Mouse (Mus musculus) liver, embryonic 11.5 days (tissue): ENCODE measurements around the gene Th. TPM values are rescaled to one million over a fixed set of nuclear protein-coding genes. Genes with fewer than 3 reads are reported as not detected.

ENCODE experiments used
- ATAC-seq: fragments of 200-750 bp; cut with Nextera tagmentation; replicated peaks from 2 replicates; pipeline ENCODE4 v1.8.0; 2017; ENCODE audit warnings: moderate number of reproducible peaks, mild to moderate bottlenecking, moderate TSS enrichment, moderate library complexity; ENCODE audit not compliant: low FRiP score
- DNase-seq: peaks from one replicate; pipeline ENCODE4 v3.0.0-alpha.2; 2017; ENCODE audit warnings: low spot score
- H3K27ac ChIP-seq: fragments of 300-500 bp; sonication (generic); 2 replicates; pipeline ENCODE4 v1.5.1; 2014; ENCODE audit warnings: mild to moderate bottlenecking, low read depth, low read length, control low read depth
- H3K27me3 ChIP-seq: fragments of 300-500 bp; sonication (generic); replicated peaks from 2 replicates; pipeline ENCODE4 v1.6.1; 2014; ENCODE audit warnings: low read length, mixed read lengths; ENCODE audit not compliant: control insufficient read depth, insufficient read depth
- H3K36me3 ChIP-seq: fragments of 300-500 bp; sonication (generic); 2 replicates; pipeline ENCODE4 v1.6.1; 2014; ENCODE audit warnings: mild to moderate bottlenecking, low read length, moderate library complexity, mixed read lengths; ENCODE audit not compliant: control insufficient read depth, insufficient read depth
- H3K4me1 ChIP-seq: fragments of 300-500 bp; sonication (generic); replicated peaks from 2 replicates; pipeline ENCODE4 v1.6.1; 2014; ENCODE audit warnings: low read length, mixed read lengths; ENCODE audit not compliant: control insufficient read depth, insufficient read depth
- H3K4me2 ChIP-seq: fragments of 300-500 bp; sonication (generic); 2 replicates; pipeline ENCODE4 v1.6.1; 2014; ENCODE audit warnings: mild to moderate bottlenecking, control low read depth, moderate library complexity
- H3K4me3 ChIP-seq: fragments of 300-500 bp; sonication (generic); 2 replicates; pipeline ENCODE4 v1.5.1; 2014; ENCODE audit warnings: low read depth, low read length, control low read depth
- H3K9ac ChIP-seq: fragments of 300-500 bp; sonication (generic); 2 replicates; pipeline ENCODE4 v1.6.1; 2014; ENCODE audit warnings: low read depth, low read length, control low read depth
- H3K9me3 ChIP-seq: fragments of 300-500 bp; sonication (generic); 2 replicates; pipeline ENCODE4 v1.6.1; 2016; ENCODE audit warnings: low read length, inconsistent platforms, mixed read lengths; ENCODE audit not compliant: control insufficient read depth
- WGBS: fragments of 180-500 bp; shearing (Covaris S2); extraction: QIAGEN DNeasy Blood & Tissue Kit; methylation state at CpG from one replicate; pipeline ENCODE4 v1.1.7; 2014; 5-methylcytosine and 5-hydroxymethylcytosine counted together
- polyA plus RNA-seq: library from polyadenylated mRNA; unstranded; fragments of >200 nt; fragmentation: Nextera tagmentation; extraction: Ambion mirVana; gene quantifications from 2 replicates; pipeline ENCODE4 v1.2.1, GENCODE M21; 2014

Gene Th
- 0.26 and 0.29 TPM in 2 replicates for polyA plus RNA-seq

- no peaks in the 10 kb centered on the region for H3K4me1 ChIP-seq
- no peak for ATAC-seq
- H3K36me3 ChIP-seq: no peaks in the 10 kb centered on the region
- H3K9me3 ChIP-seq: no peaks in the 10 kb centered on the region
- no peak for DNase-seq
- no peak within 1 kb of the TSS for H3K4me2 ChIP-seq
- H3K9ac ChIP-seq: no peak within 1 kb of the TSS
- no peak within 1 kb of the TSS for H3K27ac ChIP-seq
- H3K27me3 ChIP-seq: no peaks in the 10 kb centered on the region
- WGBS: 70% methylated on average over 3 of the region's 3 CpGs
- no peak within 1 kb of the TSS for H3K4me3 ChIP-seq
These were observed at the start of gene Th for GRCm38 (mm10) chr7:142931028-142931427. Gene Th, minus strand, starts transcription at chr7:142931128.

- Histone ChIP-seq H3K4me1 (peaks cover 12% of the 10 kb centered on the region), H3K27me3 (peaks cover 84% of the 10 kb centered on the region), H3K36me3 (no peaks in the 10 kb centered on the region), H3K27ac (no peak within 1 kb of the TSS; the same call in 1 of the 2 replicates), H3K4me3 (peak within 1 kb of the TSS; percentile 51), H3K9ac (peak within 1 kb of the TSS; percentile 20; the same call in 1 of the 2 replicates), H3K9me3 (no peaks in the 10 kb centered on the region), H3K4me2 (peak within 1 kb of the TSS; percentile 73)
- DNase-seq (peak; percentile 48), ATAC-seq (peak; percentile 34; the same call in 1 of the 2 replicates)
- 2% methylated on average over 50 of the region's 51 CpGs for WGBS
These were observed 38.0 kb upstream of the Th start, which contains the start of gene Ascl2 for GRCm38 (mm10) chr7:142968809-142969511. Gene Ascl2, minus strand, starts transcription at chr7:142969264.

- Histone ChIP-seq H3K4me2 (peak overlapping the region; percentile 73), H3K36me3 (no peaks in the 10 kb centered on the region), H3K27ac (peak overlapping the region; percentile 60), H3K9me3 (no peaks in the 10 kb centered on the region), H3K27me3 (peaks cover 86% of the 10 kb centered on the region), H3K4me3 (peak overlapping the region; percentile 51), H3K4me1 (peaks cover 12% of the 10 kb centered on the region), H3K9ac (peak overlapping the region; percentile 20; the same call in 1 of the 2 replicates)
- ATAC-seq (peak; percentile 46), DNase-seq (peak; percentile 60)
- under 1% methylated on average over 90 of the region's 90 CpGs for WGBS
These were observed 37.2 kb upstream of the Th start for GRCm38 (mm10) chr7:142967884-142968808.

- Histone ChIP-seq H3K4me3 (peak overlapping the region; percentile 51), H3K36me3 (no peaks in the 10 kb centered on the region), H3K27ac (peak overlapping the region; percentile 60), H3K9me3 (no peaks in the 10 kb centered on the region), H3K4me1 (peaks cover 12% of the 10 kb centered on the region), H3K9ac (no peak overlapping the region), H3K4me2 (peak overlapping the region; percentile 73), H3K27me3 (peaks cover 84% of the 10 kb centered on the region)
- DNase-seq (peak; percentile 64), ATAC-seq (peak; percentile 66)
- 1% methylated on average over 36 of the region's 36 CpGs for WGBS
These were observed 36.5 kb upstream of the Th start for GRCm38 (mm10) chr7:142967414-142967883.

GRCm38 (mm10) chr7:142959752-142960151 lies 28.8 kb upstream of the Th start:
- Histone ChIP-seq H3K9ac (no peak overlapping the region), H3K36me3 (no peaks in the 10 kb centered on the region), H3K9me3 (no peaks in the 10 kb centered on the region), H3K27ac (no peak overlapping the region), H3K4me2 (no peak overlapping the region), H3K27me3 (peaks cover 10% of the 10 kb centered on the region), H3K4me1 (no peaks in the 10 kb centered on the region), H3K4me3 (no peak overlapping the region)
- no peak for ATAC-seq
- no peak for DNase-seq
- WGBS: 67% methylated on average over 4 of the region's 4 CpGs

GRCm38 (mm10) chr7:142958817-142959216 lies 27.9 kb upstream of the Th start:
- WGBS: 86% methylated on average over 1 of the region's 1 CpGs
- Histone ChIP-seq H3K4me1 (no peaks in the 10 kb centered on the region), H3K9ac (no peak overlapping the region), H3K9me3 (no peaks in the 10 kb centered on the region), H3K27ac (no peak overlapping the region), H3K27me3 (peaks cover under 1% of the 10 kb centered on the region; the same call in 1 of the 2 replicates), H3K4me3 (no peak overlapping the region), H3K4me2 (no peak overlapping the region), H3K36me3 (no peaks in the 10 kb centered on the region)
- ATAC-seq (no peak), DNase-seq (no peak)

GRCm38 (mm10) chr7:142956018-142956417 lies 25.1 kb upstream of the Th start:
- DNase-seq: no peak
- H3K4me1 ChIP-seq: no peaks in the 10 kb centered on the region
- no peak for ATAC-seq
- WGBS: 74% methylated on average over 2 of the region's 2 CpGs
- H3K4me2 ChIP-seq: no peak overlapping the region
- no peaks in the 10 kb centered on the region for H3K27me3 ChIP-seq
- H3K27ac ChIP-seq: no peak overlapping the region
- no peaks in the 10 kb centered on the region for H3K36me3 ChIP-seq
- no peaks in the 10 kb centered on the region for H3K9me3 ChIP-seq
- no peak overlapping the region for H3K4me3 ChIP-seq
- no peak overlapping the region for H3K9ac ChIP-seq

GRCm38 (mm10) chr7:142949568-142949967 lies 18.6 kb upstream of the Th start:
- no peak overlapping the region for H3K9ac ChIP-seq
- H3K27me3 ChIP-seq: no peaks in the 10 kb centered on the region; the same call in 1 of the 2 replicates
- no peak overlapping the region for H3K4me3 ChIP-seq
- DNase-seq (no peak), ATAC-seq (no peak)
- no peak overlapping the region for H3K4me2 ChIP-seq
- 0% methylated on average over 1 of the region's 1 CpGs for WGBS
- H3K9me3 ChIP-seq: no peaks in the 10 kb centered on the region
- H3K4me1 ChIP-seq: no peaks in the 10 kb centered on the region
- no peaks in the 10 kb centered on the region for H3K36me3 ChIP-seq
- H3K27ac ChIP-seq: no peak overlapping the region
